Mouse (Mus musculus) spleen, adult 2 months (tissue): ENCODE results near the gene Tacc2. TPM values are rescaled to one million over a fixed set of nuclear protein-coding genes. Genes with fewer than 3 reads are reported as not detected.

Experiments
- DNase-seq, 2 experiments: peaks; one replicate each; pipeline versions ENCODE4 v3.0.0 to v3.0.0-alpha.2; 2012 to 2021; ENCODE audit warnings: low spot score in 2 of 2, low read depth in 1 of 2
- H3K27ac ChIP-seq: fragments of 200-500 bp; 2 replicates; pipeline ENCODE4 v1.5.1; 2012; ENCODE audit warnings: low read length, inconsistent platforms; ENCODE audit not compliant: insufficient read depth
- H3K27me3 ChIP-seq: fragments of 200-500 bp; 2 replicates; pipeline ENCODE4 v1.6.1; 2012; ENCODE audit warnings: mild to moderate bottlenecking, moderate library complexity, low read length, inconsistent platforms; ENCODE audit not compliant: control insufficient read depth, insufficient read depth
- H3K36me3 ChIP-seq: fragments of 200-500 bp; 2 replicates; pipeline ENCODE4 v1.6.1; 2012; ENCODE audit warnings: mild to moderate bottlenecking, low read length, inconsistent platforms; ENCODE audit not compliant: control insufficient read depth, insufficient read depth
- H3K4me1 ChIP-seq: fragments of 200-500 bp; 2 replicates; pipeline ENCODE4 v1.6.1; 2011; ENCODE audit warnings: inconsistent platforms; ENCODE audit not compliant: control insufficient read depth, insufficient read depth, insufficient read length
- H3K4me3 ChIP-seq: fragments of 200-500 bp; 2 replicates; pipeline ENCODE4 v1.5.1; 2011; ENCODE audit warnings: mild to moderate bottlenecking, inconsistent platforms; ENCODE audit not compliant: insufficient read depth, insufficient read length; ENCODE audit errors: extremely low read depth
- CTCF ChIP-seq: fragments of 200-500 bp; IDR thresholded peaks from 2 replicates; pipeline ENCODE4 v1.5.1; 2011; ENCODE audit warnings: mild to moderate bottlenecking, inconsistent platforms; ENCODE audit not compliant: insufficient read depth, insufficient read length, insufficient replicate concordance; ENCODE audit errors: extremely low read depth
- POLR2A ChIP-seq: fragments of 200-500 bp; IDR thresholded peaks from 2 replicates; pipeline ENCODE4 v1.6.1; 2011; ENCODE audit warnings: low read depth, low read length, inconsistent platforms
- WGBS: fragments of 180-500 bp; shearing (Covaris S2); methylation state at CpG from one replicate; pipeline ENCODE4 v1.1.7; 2018; 5-methylcytosine and 5-hydroxymethylcytosine counted together
- polyA plus RNA-seq: library from polyadenylated mRNA; depleted of rRNA; stranded (reverse); fragments of >200 nt; gene quantifications from 2 replicates; pipeline ENCODE4 v1.2.3, GENCODE M21; 2012

Tacc2 gene
- polyA plus RNA-seq, 1 experiment, result 4.3 TPM

DNA sequence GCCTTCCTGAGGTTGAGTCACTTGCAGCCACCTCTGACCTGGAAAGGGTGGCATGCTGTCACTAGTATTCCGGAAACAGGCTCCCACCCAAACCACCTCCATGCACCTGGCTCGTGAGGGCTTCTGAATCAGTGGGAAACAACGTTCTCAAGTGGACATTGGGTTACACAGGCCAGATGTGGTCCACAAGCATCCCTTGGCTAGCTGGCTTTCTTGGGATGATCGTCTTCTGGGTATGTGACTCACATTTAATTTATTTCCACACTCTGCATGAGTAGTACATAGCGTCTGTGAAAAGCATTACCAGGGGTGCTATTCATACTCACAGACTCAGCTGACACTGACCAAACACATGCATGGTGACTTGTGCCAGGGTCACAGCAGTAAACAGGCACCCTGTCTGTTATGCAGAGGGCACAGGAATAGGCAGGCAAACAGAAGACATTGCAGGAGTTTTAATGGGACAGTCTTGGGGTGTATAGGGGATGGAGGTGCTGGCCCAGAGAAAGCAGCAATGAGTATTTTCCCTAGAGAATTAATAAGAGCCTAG, 205.3 kb downstream of the Tacc2 start:
- Histone ChIP-seq H3K27me3 (no peaks in the 10 kb centered on the region), H3K36me3 (no peaks in the 10 kb centered on the region), H3K4me3 (no peak overlapping the region), H3K4me1 (no peaks in the 10 kb centered on the region), H3K27ac (no peak overlapping the region)
- 79% methylated on average over 5 of the region's 5 CpGs for WGBS
- TF ChIP-seq CTCF, result no peak
- no peak for TF ChIP-seq POLR2A
- DNase-seq, result no peak

DNA sequence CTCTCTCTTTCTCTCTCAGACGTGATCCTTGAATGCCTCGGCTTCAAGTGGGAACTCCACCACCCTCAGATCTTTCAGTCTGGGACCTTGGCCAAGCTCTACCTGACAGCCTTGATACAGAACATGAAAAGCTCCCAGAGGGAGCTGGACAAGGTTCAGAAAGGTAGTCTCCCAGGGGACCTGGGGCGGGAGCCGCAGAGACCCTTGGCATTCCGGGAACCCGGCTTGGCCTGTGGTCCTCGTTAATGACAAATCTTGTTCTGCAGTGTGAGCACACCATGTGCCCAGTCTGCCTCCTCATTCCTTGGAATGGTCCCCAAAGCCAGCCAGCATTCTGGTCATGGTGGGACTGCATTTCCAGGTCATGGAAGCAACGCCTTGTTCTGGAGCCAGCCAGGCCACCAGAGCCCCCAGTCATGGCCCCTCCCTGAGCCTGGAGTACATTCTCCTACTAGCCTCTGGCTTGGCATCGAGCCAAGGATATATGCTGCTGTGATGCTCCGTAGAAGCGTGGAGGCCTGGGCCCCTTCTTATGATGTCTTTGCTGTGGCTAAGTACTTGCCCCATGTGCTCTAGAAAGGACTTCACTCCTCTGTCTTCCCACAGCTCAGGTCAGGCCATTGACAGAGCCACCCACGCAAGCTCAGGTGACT, 208.8 kb downstream of the Tacc2 start:
- no peak for DNase-seq

DNA sequence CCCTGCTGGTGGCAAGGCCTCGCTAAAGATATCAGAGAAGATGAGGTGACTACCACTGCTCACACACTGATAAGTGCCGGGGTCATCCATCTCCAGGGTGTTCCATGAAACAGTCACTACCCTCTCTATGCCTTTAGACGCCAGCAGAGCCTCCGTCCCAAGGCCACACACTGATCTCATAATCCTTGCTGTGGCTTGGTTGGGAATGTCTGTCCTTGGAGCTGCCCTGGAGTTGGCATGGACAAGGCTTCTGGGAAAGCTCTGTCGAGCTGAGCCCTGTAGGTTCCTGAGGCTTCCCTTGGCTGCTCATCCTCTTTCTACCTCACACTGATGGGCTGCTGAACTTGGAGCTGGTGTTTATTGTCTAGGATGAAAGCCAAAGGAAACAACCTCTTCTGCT, 209.5 kb downstream of the Tacc2 start:
- Histone ChIP-seq H3K36me3 (no peaks in the 10 kb centered on the region), H3K27ac (no peak overlapping the region), H3K4me1 (no peaks in the 10 kb centered on the region), H3K4me3 (no peak overlapping the region), H3K27me3 (no peaks in the 10 kb centered on the region)
- DNase-seq, result no peak
- TF ChIP-seq CTCF, result no peak
- TF ChIP-seq POLR2A, result no peak
- WGBS, result 88% methylated on average over 5 of the region's 5 CpGs

More for the DNA sequence above, 208.8 kb downstream of the Tacc2 start:
- WGBS, result 88% methylated on average over 12 of the region's 12 CpGs
- Histone ChIP-seq H3K27me3 (no peaks in the 10 kb centered on the region), H3K27ac (no peak overlapping the region), H3K4me3 (no peak overlapping the region), H3K36me3 (no peaks in the 10 kb centered on the region), H3K4me1 (no peaks in the 10 kb centered on the region)
- TF ChIP-seq CTCF (no peak), POLR2A (no peak)

DNA sequence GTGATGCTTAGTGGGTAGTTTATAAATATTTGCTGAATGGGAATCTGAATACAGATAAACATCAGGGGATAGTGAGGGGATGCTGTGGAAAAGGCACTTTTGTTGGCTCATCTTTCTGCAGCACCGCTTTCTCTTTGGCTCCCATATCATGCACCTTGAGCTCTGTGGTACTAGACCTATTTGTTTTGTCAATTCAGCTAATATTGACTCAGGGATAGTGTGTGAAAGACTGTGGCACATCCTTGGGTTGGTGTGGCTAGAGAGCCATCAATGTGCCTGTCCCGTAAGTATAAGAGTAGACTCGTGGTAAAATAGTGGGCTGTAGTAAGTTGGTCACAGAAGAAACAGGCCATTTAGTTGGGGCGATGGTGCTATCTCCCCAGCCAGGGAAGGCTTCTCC, 210.3 kb downstream of the Tacc2 start:
- Histone ChIP-seq H3K36me3 (no peaks in the 10 kb centered on the region), H3K27me3 (no peaks in the 10 kb centered on the region), H3K27ac (no peak overlapping the region), H3K4me1 (0 out of 2 replicates have a peak, but pooled peaks cover 3% of the 10 kb centered on the region), H3K4me3 (no peak overlapping the region)
- TF ChIP-seq POLR2A (no peak), CTCF (no peak)
- no peak for DNase-seq
- WGBS, result 96% methylated on average over 4 of the region's 4 CpGs

DNA sequence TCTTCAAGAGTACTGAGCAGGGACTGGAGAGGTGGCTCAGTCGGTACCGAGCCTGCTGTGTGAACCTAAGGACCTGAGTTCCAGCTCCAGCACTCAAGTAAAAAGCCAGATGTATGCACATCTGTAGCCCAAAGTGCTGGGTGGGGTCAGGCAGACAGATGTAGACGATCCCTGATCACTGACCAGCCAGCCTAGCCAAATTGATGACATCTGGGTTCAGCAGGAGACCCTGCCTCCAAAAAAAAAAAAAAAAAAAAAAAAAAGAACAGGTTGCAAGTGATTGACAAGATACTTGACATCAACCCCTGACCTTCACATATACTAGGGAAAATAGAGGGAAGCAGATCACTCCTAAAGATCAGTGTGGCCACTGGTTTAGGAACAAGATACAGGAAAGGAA, 211.7 kb downstream of the Tacc2 start:
- TF ChIP-seq POLR2A, result no peak
- no peak for TF ChIP-seq CTCF
- no peak for DNase-seq
- Histone ChIP-seq H3K4me3 (no peak overlapping the region), H3K4me1 (0 out of 2 replicates have a peak, but pooled peaks cover 3% of the 10 kb centered on the region), H3K27me3 (no peaks in the 10 kb centered on the region), H3K27ac (no peak overlapping the region), H3K36me3 (no peaks in the 10 kb centered on the region)
- WGBS, result 92% methylated on average over 3 of the region's 3 CpGs

DNA sequence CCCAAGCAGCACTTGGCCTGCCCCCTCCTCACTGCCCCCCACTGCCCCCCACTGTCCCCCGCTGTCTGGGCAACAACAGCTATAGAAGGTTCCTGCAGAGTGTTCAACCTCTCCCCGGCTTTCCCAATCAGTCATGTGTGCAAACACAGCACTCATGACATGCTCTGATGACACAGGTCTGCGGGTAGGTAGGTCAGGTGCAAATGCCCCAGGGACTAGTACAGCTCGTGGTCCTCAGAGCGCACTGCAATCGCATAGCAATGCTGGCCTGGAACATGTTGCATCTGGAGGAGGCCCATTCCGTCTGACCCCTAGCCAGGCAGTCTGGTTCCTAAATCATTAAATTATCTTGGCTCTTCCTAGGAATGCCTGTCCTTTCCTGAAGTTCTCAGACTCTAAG, 212.2 kb downstream of the Tacc2 start:
- Histone ChIP-seq H3K27me3 (no peaks in the 10 kb centered on the region), H3K4me3 (no peak overlapping the region), H3K27ac (no peak overlapping the region), H3K36me3 (no peaks in the 10 kb centered on the region), H3K4me1 (0 out of 2 replicates have a peak, but pooled peaks cover 3% of the 10 kb centered on the region)
- no peak for TF ChIP-seq POLR2A
- TF ChIP-seq CTCF, result no peak
- whole genome bisulfite sequencing, result 85% methylated on average over 7 of the region's 7 CpGs
- no peak for DNase-seq

DNA sequence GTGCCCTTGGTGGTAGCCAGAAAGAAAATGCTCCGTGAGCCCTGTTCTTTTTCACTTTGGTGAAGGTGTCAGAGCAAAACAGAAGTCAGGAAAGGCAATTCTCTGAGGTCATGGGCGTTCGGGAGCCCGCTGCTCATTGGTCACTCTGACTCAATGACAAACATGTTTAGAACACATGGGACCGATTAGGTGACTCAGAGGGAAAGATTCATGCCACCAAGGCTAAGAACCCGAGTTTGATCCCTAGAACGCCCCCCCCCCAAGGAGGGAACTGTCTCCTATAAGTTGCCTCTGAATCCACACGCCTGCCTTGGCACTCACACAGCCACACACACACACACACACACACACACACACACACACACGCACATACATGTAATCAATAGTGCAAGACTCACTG, 216.4 kb downstream of the Tacc2 start:
- TF ChIP-seq CTCF (no peak), POLR2A (no peak)
- WGBS, result 80% methylated on average over 9 of the region's 9 CpGs
- no peaks in the 10 kb centered on the region for H3K36me3 ChIP-seq

More for the DNA sequence above, 216.4 kb downstream of the Tacc2 start:
- no peak overlapping the region for H3K27ac ChIP-seq
- H3K27me3 ChIP-seq, result no peaks in the 10 kb centered on the region
- no peak overlapping the region for H3K4me3 ChIP-seq
- no peak for DNase-seq
- 0 out of 2 replicates have a peak, but pooled peaks cover 3% of the 10 kb centered on the region for H3K4me1 ChIP-seq
